Mouse (Mus musculus) cerebellum, postnatal 4 days (tissue): ENCODE measurements around the gene Tmem135.

ENCODE experiments used
- DNase-seq, 2 experiments: peaks; one replicate each; pipeline ENCODE4 v3.0.0; 2022; ENCODE audit warnings: low spot score in 2 of 2, mixed read lengths in 1 of 2

Gene Tmem135

GRCm38 (mm10) chr7:89183928-89184327 lies 220.1 kb downstream of the Tmem135 start:
- no peak for DNase-seq

- DNase-seq: no peak
Measured at GRCm38 (mm10) chr7:89182943-89183342, 221.1 kb downstream of the Tmem135 start.

- DNase-seq: no peak
Measured at GRCm38 (mm10) chr7:89181285-89181684, 222.7 kb downstream of the Tmem135 start.

- DNase-seq: no peak
Measured at GRCm38 (mm10) chr7:89178601-89179000, 225.4 kb downstream of the Tmem135 start.

GRCm38 (mm10) chr7:89177926-89178325 lies 226.1 kb downstream of the Tmem135 start:
- no peak for DNase-seq

- DNase-seq: no peak
Measured at GRCm38 (mm10) chr7:89174430-89174829, 229.6 kb downstream of the Tmem135 start.

GRCm38 (mm10) chr7:89173018-89173417 lies 231.0 kb downstream of the Tmem135 start:
- no peak for DNase-seq

- DNase-seq: no peak
Measured at GRCm38 (mm10) chr7:89171790-89172467, 232.1 kb downstream of the Tmem135 start.

- DNase-seq: peak; percentile 66 to 75
Measured at GRCm38 (mm10) chr7:89168606-89169005, 235.4 kb downstream of the Tmem135 start.

- DNase-seq: no peak
Measured at GRCm38 (mm10) chr7:89165528-89165927, 238.5 kb downstream of the Tmem135 start.

GRCm38 (mm10) chr7:89161610-89162378 lies 242.2 kb downstream of the Tmem135 start:
- no peak for DNase-seq

- no peak for DNase-seq
Measured at GRCm38 (mm10) chr7:89157356-89157755, 246.7 kb downstream of the Tmem135 start.

GRCm38 (mm10) chr7:89156629-89157028 lies 247.4 kb downstream of the Tmem135 start:
- no peak for DNase-seq

- no peak for DNase-seq
Measured at GRCm38 (mm10) chr7:89155741-89156140, 248.3 kb downstream of the Tmem135 start.

- DNase-seq: no peak
Measured at GRCm38 (mm10) chr7:89155223-89155622, 248.8 kb downstream of the Tmem135 start.

- DNase-seq: no peak
Measured at GRCm38 (mm10) chr7:89151345-89151744, 252.7 kb downstream of the Tmem135 start.

- no peak for DNase-seq
Measured at GRCm38 (mm10) chr7:89140640-89141300, 263.3 kb downstream of the Tmem135 start.

- no peak for DNase-seq
Measured at GRCm38 (mm10) chr7:89134884-89135511, 269.0 kb downstream of the Tmem135 start.

GRCm38 (mm10) chr7:89126063-89126882 lies 277.7 kb downstream of the Tmem135 start:
- peak; percentile 56 to 64 for DNase-seq

- no peak for DNase-seq
Measured at GRCm38 (mm10) chr7:89116261-89116664, 287.8 kb downstream of the Tmem135 start.

GRCm38 (mm10) chr7:89115633-89116032 lies 288.4 kb downstream of the Tmem135 start:
- DNase-seq: no peak
